Mouse (Mus musculus) retina, postnatal 7 days (tissue): Measurements from ENCODE around the gene Cfap69.
"Not testable (repeated sequence)": the region's sequence is repeated elsewhere in the genome, so short reads cannot be mapped to it uniquely, and the experiment has no call there.

ENCODE experiments used
- DNase-seq: peaks from one replicate; pipeline ENCODE4 v3.0.0-alpha.2; 2012; ENCODE audit warnings: low read depth, low spot score

The Cfap69 gene

DNA sequence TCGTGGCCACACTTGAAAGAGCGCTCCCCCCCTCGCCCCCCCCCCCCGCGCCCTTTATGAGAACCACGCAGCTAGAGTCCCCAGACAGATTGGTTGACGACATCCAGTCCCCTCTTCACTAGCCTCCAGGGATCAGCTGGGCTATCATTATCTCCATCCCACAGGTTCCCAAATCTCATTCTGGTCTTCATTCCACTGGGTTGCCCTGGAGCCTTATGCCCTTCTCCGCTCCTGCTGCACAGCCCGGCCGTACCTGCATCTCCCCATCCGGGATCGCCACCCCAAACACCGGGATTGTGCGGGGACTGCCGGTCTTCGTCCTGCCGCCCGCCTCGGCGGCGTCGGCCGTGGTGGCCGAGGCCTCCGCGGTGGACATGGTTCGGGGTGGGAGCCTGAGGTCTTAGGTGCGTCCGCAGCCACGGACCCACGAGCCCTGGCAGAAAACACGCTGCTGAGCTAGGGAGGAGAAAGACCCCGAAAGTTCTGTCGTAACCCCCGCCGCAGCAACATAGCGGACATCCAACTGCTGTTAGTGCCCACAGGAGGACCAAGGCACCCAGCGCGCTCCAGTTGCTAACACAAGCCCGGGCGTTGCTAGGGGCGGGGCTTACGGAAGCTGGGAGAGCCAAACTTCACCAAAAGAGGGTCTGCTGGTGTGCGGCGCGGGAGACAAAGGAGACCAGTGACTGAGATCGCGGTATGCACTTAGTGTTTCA, at the start of gene Cfap69:
Cfap69 (minus strand) TSS at position 585 of the 716 bp plus-strand sequence.
- peak; percentile 79 for DNase-seq

DNA sequence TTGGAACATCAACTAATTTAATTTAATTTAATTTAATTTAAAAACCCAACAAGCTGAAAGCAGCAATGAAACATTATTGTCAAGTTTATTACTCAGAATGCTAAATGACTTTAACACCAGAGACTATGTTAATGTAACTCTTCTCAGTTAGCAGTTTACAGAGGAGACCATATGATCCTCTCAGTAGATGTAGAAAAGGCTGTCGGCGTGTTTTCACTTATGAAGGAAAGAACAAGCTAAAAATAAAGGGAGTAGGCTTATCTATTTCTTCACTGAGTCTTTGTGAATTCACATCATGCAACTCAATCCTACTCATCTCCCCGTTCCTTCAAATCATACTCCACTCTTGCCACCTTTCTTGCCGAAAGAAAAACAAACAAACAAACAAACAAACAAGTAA, 47.0 kb upstream of the Cfap69 start:
- no peak for DNase-seq

DNA sequence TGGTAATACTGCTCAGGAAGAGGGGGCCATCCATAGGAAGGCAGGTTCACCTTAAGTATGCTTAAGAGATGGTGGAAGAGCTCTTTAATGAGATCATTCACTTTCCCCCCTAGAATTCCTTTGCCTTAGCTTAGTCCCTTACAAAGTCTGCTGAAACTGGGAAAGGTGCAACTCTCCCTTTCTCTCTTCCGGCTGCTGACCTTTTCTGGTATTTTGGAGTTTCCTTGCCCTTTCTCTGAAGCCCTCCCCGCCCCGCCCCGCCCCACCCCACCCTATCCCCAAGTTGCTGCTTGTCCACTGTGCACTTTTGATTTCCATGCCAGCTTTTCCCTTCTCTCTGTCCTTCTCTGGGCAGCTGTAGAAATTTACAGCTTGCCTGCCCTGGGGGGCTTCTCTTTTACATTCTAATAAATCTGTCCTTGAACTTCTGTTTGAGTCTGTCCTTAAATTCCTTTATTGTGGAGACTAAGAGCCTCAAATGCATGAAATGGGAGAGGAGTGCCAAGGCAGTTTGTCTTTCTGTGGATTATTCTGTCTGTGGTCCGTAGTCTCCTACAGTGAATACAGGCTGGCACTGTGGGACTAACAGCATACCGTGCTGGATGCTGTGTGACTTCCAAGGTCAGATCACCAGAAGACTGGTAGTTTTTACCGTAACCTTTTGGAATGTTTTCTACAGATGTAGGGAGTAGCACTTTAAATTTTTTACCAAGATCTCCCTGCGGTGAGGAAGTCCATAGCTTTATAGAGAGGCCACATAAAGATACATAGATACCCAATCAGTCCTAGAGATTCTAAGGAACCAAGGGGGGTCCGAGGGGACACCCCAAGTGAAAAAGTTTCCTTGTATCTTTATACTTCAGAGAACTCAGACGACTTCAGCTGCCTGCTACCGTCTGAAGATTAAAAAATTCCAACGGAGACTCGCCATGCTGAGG, 43.6 kb upstream of the Cfap69 start:
- no peak for DNase-seq

DNA sequence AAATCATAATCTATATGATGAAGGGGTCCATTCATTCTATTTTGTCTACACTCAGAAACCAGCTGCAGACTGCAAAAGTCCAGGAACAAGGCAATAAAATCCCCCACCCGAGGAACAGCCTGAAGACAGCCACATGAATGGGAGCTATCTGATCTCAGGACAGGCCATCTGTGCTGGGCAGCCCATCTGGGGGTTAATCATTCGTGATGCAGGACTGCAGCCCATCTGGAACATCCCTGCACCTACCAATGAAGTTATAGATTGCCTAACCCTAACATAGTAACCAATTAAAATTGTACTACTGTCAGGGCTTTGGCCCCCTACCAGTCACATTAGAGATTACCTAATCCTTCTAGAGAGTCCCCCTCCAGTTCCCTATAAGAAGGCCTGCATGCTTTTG, 41.0 kb upstream of the Cfap69 start:
- DNase-seq, result no peak

DNA sequence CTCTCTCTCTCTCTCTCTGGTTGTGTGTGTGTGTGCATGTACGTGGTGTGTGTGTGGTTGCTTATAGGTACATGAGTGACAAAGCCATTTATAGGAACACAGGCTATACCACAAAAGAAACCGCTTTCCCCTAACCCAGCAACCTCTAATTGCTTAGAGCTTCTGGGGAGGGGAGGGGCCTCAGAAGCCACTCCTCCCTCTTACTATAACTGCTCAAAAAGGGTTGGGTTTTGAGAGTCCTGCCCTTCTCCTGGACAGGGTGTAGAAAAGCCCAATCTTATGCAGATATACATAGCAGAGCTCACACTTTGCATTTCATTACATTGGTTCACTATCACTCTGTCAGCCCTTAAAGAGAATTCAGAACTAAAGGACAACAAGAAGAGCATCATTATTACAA, 36.3 kb upstream of the Cfap69 start:
- no peak for DNase-seq

DNA sequence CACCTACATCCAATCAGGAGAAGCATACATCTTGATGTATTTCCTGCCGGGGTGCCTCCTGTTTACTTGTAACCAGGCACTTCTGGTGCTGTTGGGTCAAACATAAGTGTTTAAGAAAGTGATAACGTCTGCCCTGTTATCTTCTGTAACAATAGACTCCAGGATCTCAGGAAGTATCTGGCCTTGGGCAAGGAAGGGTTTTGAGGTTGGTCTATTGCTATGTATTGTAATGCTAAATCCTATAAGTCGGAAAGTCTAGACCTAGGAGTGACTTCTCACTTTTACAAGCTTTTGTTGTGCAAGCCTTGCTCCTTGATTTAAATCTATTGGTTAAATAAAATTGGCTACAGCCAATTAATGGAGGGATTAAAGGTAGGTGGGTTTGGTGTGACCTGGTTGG, 34.8 kb upstream of the Cfap69 start:
- DNase-seq, result no peak

DNA sequence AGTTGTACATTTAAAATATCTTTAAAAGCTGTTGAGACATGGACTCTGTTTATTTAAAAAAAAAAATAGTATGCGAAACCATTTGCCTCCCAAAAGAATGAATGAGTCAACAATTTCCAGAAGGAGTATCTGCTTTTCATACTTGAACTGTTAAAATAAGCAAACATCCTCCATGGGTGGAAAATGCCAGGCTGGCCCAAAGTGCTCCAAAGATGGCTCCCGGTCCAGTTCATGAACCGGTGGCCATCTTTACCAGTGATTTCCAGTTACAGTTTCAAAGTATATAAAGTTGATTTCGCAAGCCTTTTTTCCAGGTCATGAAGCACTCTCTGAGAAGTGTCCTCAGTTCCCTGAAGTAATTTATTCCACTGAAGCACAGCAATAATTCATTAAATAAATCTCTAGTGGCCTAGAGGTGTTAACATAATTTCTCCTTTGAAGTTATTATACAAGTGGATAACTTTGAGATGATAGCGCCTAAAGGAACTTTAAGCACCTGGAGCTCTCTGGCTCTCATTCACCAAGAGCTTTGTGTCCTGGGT, 31.4 kb upstream of the Cfap69 start:
- no peak for DNase-seq

DNA sequence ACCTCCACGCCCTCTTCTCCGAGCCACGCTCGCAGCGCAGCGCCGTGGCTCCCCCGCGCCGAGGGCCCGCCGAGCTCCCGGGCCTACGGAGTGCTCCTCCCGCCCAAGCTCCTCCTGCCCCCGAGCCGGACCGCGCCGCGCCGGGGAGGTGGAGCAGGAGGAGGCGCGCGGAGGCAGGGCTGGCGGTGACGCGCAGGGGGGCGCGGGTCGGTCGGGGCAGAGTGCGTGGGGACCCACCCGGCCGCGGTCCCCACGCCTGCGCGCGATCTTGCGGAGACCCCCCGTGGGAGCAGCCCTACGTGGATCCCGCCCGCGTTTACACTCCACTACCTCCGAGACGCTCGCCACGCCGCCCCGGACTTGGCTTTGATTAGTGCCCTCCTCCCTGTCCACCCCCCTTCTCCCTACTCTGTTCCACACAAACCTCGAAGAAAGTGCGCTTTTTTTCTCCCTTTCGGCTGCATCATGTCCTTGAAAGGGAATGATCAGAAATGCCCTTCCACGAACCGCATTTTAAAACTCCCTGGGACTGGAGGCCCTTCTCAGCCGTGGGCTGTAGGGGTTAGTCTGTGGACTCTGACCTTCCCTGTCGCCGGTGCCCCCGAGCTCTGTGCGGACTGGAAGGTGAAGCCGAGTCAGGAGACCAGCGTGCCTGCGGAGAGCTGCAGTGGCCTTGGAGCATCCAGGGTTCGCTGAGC, 30.1 kb upstream of the Cfap69 start, which contains the start of gene Steap2:
Steap2 (minus strand) TSS at position 623 of the 698 bp plus-strand sequence.
- peak; percentile 42 for DNase-seq

DNA sequence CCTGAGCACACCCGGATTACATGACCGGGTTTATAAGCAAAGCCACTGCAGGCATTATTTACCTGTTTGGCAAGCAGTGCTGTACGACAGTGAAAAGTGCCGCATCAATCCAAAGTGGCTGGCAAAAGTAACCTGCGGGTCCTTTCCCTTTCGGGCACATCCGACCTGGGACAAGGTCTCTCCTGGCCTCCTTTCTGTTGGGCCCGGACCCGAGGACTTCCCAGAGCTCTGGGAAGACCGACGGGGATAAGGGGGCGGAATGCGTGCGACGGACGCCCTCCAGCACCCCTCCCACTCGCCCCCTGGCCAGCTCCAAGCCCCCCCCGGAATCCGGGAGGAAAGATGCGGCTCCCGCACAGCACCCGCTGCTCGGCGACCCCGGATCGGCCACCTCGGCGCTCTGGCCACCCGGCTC, 29.5 kb upstream of the Cfap69 start:
- no peak for DNase-seq

DNA sequence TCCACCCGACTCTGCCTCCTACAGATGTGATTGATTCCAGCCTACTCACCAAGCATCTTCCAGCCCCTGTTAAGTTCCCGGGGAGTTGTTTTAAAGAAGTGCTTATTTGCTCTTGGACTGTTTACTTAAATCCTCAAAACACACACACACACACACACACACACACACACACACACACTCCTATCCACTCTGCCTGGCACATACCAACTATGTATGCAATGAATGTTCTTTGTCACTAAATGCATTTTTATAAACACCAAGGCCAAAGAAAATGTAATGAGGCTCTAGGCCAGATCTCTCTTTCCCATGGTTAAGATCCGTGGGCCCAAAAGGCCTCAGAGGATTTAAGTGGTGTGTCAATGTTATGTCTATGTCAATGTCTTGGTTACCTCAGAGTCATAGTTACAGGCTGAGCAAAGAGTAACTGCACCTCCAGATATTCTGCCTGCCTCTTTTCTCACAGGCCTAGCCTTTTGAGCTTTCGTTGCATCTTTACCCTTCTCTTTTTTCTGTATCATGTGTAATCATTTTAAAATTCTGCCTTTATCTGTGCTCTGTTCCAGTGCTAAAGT, 28.2 kb upstream of the Cfap69 start:
- DNase-seq, result no peak

DNA sequence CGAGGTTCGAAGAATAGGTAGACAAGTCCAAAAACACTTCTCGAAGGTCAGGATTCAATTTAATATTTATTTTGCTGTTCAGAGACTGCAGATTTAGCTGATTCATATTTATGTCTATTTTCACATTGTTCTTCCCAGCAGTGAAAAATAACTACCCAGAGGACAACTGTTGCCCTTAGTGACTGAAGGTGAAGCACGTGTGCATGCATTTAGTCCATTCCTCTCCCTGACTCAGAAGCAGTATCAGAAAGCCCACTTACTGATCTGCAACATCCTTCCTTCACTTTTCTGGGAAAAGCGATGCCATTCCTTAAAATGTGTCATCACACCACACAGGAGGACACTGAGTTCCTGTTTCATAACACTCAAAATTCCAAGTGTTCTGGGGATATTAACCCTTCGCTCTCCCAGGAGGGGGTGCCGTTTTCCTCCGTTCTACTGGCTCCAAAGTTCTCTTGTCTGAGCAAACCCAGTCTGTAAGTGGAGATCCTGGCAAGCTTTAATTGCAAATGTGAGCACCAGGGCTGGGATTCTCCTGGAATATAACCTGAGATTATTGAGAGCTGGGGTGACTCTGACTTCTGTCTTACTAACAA, 25.0 kb upstream of the Cfap69 start:
- no peak for DNase-seq

DNA sequence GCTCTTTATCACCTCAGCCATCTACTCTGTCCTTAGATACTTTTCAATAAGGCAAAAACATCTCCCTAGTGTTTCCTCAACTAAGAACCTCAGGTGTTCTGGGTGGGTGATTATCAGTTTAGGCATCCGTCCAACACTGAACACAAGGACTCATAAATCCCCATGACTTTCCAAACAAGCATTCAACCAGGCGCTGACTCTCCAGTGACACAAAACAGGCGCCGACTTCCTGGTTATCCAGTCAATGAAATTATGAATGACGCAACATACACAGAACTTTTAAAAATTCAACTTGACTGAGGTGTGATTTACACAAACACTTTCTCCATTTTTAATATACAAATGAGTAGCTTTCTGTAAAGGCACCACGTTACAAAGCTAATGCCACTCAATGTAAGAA, 24.2 kb upstream of the Cfap69 start:
- no peak for DNase-seq

DNA sequence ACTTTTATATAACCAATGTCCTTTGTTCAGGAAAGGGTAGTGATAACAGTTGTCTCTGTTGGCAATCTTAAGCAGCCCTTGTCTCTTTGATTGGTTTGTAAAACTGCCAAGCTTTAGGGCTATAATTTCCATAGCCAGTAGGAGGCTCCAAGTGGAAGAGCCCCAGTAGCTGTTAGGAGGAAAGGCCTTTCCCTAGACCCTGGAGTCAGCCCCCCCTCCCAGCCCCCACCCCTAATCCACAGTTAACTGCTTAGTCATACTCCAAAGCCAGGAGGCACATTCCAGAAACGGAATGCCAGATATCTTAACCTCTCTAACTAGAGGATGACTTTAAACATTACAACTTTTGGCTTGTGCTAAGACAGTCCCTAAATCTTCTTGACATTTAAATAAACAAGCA, 22.9 kb upstream of the Cfap69 start:
- DNase-seq, result no peak

DNA sequence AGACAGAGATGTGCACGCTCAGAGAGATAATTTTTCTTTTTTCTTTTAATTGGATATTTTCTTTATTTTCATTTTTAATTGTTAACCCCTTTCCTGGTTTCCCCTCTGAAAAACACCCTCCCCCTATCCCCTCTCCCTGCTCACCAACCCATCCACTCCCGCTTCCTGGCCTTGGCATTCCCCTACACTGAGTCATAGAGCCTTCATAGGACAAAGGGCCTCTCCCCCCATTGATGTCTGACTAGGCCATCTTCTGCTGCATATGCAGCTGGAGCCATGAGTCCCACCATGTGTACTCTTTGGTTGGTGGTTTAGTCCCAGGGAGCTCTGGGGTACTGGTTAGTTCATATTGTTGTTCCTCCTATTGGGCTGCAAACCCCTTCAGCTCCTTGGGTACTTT, 20.9 kb upstream of the Cfap69 start:
- not testable (repeated sequence) for DNase-seq

DNA sequence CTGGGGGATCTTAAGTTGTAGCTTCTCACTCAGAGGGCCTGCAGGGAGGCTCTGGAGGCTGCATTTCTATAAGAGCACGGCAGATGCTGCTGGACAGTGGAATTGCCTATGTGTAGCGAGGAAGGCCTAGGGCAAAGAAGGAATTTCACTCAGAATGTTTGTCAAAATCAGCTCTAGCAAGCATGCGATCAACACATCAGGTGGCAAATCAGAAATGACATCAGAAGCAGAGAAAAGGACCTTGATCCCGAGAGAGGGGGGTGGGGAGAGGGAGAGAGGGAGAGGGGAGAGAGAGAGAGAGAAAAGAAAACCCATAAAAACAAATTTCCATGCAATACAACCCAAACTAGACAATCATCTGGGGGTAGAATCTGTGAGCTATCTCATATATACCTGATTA, 19.3 kb upstream of the Cfap69 start:
- no peak for DNase-seq

DNA sequence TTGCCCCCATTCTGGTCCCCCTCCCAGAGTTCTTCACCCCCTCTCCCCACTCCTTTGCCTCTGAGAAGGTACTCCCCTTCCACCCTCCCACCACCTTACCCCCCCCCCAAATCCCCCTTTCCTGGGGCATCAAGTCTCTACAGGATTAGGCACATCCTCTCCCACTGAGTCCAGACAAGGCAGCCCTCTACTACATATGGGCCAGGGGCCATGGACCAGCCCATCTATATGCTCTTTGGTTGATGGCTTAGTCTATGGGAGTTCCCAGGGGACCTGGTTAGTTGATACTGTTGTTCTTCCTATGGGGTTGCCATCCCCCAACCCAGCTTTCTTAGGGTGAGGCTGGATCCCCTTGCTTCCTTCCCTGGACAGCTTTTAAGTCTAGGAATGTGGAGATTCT, 15.4 kb upstream of the Cfap69 start:
- DNase-seq, result no peak

DNA sequence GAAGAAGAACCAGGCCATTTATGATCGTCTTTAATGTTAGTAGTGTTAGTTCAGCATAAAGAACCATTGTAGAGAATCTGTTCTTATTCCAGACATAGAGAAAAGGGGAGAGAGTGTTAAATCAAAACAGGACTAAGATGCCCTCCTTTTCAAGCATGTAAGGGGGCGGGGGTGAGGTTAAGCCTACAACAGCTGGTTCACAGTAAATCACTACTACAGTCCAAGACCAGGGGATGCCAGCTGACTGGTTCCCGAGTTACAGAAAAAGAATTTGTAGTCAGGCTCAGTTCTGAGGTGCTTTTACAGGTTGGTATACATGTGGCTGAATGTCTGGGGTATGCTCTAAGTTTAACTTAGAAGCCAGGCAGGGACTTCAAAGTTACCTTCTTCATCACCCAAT, 12.0 kb upstream of the Cfap69 start:
- DNase-seq, result no peak

DNA sequence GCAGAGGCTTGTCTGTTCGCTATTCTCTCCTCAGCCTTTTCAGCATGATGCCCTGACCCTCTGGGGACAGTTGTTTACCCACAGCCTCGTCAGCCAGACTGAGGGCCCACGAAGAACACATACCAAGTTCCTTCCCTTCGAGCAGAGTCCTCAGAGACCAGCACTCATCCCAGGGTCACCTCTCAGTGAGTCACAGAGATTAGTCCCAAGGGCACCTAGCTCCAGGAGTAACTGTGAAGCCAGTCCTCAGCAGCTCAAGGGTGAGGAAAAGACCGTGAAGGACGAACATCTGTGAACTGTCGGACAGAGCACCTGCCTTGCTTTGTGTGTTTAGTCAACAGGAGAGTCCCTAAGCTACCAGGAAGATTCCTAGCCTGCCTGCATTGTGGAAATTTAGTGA, 4.9 kb upstream of the Cfap69 start:
- no peak for DNase-seq

DNA sequence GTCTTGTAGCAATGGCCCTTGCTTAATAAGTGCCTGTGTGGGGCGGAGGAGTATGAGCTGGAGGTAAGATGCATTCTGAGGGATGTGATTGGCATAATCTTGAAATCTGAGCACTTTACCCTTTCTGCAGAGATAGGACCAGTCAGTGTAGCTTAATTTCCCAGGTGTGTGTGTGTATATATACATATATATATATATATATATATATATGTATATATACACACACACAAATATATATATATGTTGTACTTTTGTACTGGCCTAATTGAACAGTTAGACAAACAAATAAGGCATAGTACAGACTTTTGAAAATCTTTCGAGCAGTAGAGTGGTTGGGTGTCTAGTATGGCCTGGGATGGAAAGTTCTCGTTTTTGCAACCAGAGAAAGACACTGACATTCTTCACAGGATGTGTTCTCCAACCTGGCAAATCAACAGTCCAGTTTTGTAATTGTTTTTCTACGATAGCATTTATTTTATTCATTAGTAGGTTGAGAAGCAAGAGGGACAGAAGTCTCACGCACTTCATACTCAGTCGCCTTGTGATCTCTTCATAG, 410 bp upstream of the Cfap69 start:
- no peak for DNase-seq

DNA sequence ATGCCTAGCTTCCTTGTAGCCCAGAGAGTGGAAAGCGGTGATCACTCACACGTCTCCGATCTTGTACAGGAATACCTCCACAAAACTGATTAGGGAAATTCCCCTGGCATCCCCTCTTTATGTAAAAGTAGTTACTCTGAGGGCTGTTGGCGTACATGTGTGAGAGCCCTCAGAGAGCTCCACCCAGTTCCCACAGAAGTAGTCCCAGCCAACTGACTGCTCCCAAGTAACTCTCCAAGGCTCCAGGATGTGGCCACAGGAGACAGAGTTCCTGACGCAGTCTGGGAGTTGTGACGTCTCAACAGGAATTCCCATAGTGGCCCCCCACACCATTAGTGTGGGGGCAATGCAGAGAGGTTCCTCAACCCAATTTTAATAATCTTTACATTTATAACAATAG, 982 bp downstream of the Cfap69 start:
- DNase-seq, result no peak

DNA sequence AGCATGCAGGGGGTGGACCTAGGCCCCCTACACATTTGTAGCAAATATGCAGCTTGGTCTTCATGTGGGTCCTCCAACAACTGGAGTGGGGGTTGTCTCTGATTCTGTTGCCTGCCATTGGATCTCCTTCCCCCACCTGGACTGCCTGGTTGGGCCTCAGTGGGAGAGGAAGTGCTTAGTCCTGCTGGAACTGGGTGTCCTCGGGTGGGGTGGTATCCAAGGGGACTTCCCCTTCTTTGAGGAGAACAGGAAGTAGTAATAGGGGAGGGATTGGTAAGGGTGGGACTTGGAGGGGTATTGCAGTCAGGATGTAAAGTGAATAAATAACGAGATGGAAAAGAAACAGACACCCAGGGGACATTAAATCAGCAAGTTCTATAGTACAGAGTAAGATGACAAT, 5.4 kb downstream of the Cfap69 start:
- no peak for DNase-seq
